Mouse (Mus musculus) forelimb bud, embryonic 11.5 days (tissue): ENCODE data around the gene Sptan1.
A peak's percentile ranks its signal among the peaks of the same experiment; 100 is the strongest.
"Not testable (repeated sequence)": the region's sequence is repeated elsewhere in the genome, so short reads cannot be mapped to it uniquely, and the experiment has no call there.

ENCODE experiments used
- DNase-seq: peaks from one replicate; pipeline ENCODE4 v3.0.0-alpha.2; 2012; ENCODE audit warnings: low read depth, low spot score

Gene Sptan1

GRCm38 (mm10) chr2:29991962-29992361 lies 26.6 kb downstream of the Sptan1 start:
- no peak for DNase-seq

- no peak for DNase-seq
These were observed 43.7 kb downstream of the Sptan1 start for GRCm38 (mm10) chr2:30009101-30009500.

GRCm38 (mm10) chr2:30010840-30011281 lies 45.5 kb downstream of the Sptan1 start:
- no peak for DNase-seq

- no peak for DNase-seq
These were observed 49.1 kb downstream of the Sptan1 start for GRCm38 (mm10) chr2:30014326-30014966.

- DNase-seq, result no peak
These were observed 60.1 kb downstream of the Sptan1 start for GRCm38 (mm10) chr2:30025454-30025853.

- no peak for DNase-seq
These were observed 61.6 kb downstream of the Sptan1 start for GRCm38 (mm10) chr2:30026997-30027396.

- DNase-seq, result no peak
These were observed 67.0 kb downstream of the Sptan1 start for GRCm38 (mm10) chr2:30032244-30032846.

- DNase-seq, result no peak
These were observed 67.6 kb downstream of the Sptan1 start for GRCm38 (mm10) chr2:30032957-30033356.

GRCm38 (mm10) chr2:30037762-30038161 lies 72.4 kb downstream of the Sptan1 start:
- no peak for DNase-seq

GRCm38 (mm10) chr2:30038370-30038769 lies 73.0 kb downstream of the Sptan1 start:
- no peak for DNase-seq

- no peak for DNase-seq
These were observed 74.3 kb downstream of the Sptan1 start for GRCm38 (mm10) chr2:30039687-30040086.

GRCm38 (mm10) chr2:30042445-30042844 lies 77.1 kb downstream of the Sptan1 start:
- peak; percentile 75 for DNase-seq

- DNase-seq, result no peak
These were observed 79.2 kb downstream of the Sptan1 start for GRCm38 (mm10) chr2:30044550-30044949.

- DNase-seq, result no peak
These were observed 81.8 kb downstream of the Sptan1 start for GRCm38 (mm10) chr2:30047127-30047526.

- no peak for DNase-seq
These were observed 82.7 kb downstream of the Sptan1 start for GRCm38 (mm10) chr2:30048101-30048501.

GRCm38 (mm10) chr2:30048699-30049388 lies 83.5 kb downstream of the Sptan1 start, which contains the start of gene Wdr34:
Wdr34 (minus strand) TSS chr2:30048881.
- peak; percentile 95 for DNase-seq

- DNase-seq, result no peak
These were observed 84.5 kb downstream of the Sptan1 start for GRCm38 (mm10) chr2:30049831-30050230.

GRCm38 (mm10) chr2:30051992-30052761 lies 86.8 kb downstream of the Sptan1 start:
- DNase-seq, result no peak

GRCm38 (mm10) chr2:30055310-30055709 lies 90.0 kb downstream of the Sptan1 start:
- not testable (repeated sequence) for DNase-seq

- DNase-seq, result no peak
These were observed 91.4 kb downstream of the Sptan1 start for GRCm38 (mm10) chr2:30056736-30057135.

GRCm38 (mm10) chr2:30057223-30057904 lies 92.0 kb downstream of the Sptan1 start, which contains the start of gene Set:
Set (plus strand) TSS chr2:30057378.
- DNase-seq, result no peak
